Mouse (Mus musculus) megakaryocyte, embryonic 14.5 days (primary cell): Measurements from ENCODE around the gene Tnfsf10. TPM values are rescaled to one million over a fixed set of nuclear protein-coding genes. Genes with fewer than 3 reads are reported as not detected.
A peak's percentile ranks its signal among the peaks of the same experiment; 100 is the strongest.
"Not testable (repeated sequence)": the region's sequence is repeated elsewhere in the genome, so short reads cannot be mapped to it uniquely, and the experiment has no call there.

ENCODE experiments used
- H3K27me3 ChIP-seq: replicated peaks from 2 replicates; pipeline ENCODE3; 2012; ENCODE audit warnings: inconsistent platforms
- H3K36me3 ChIP-seq: replicated peaks from 2 replicates; pipeline ENCODE3; 2012; ENCODE audit warnings: low read length, inconsistent platforms, mixed read lengths
- H3K4me1 ChIP-seq: 2 replicates; pipeline ENCODE4 v1.6.1; 2012; ENCODE audit warnings: inconsistent platforms
- H3K4me3 ChIP-seq: replicated peaks from 2 replicates; pipeline ENCODE3; 2012; ENCODE audit warnings: moderate library complexity, mild to moderate bottlenecking, inconsistent platforms
- H3K9me3 ChIP-seq: 2 replicates; pipeline ENCODE4 v1.6.1; 2012; ENCODE audit warnings: inconsistent platforms
- FLI1 ChIP-seq: IDR thresholded peaks from 2 replicates; pipeline ENCODE4 v1.6.1; 2012; ENCODE audit warnings: low read length, inconsistent platforms, mixed read lengths
- GATA1 ChIP-seq: IDR thresholded peaks from 3 replicates; pipeline ENCODE4 v1.6.1; 2012; ENCODE audit warnings: mixed read lengths, low read length, inconsistent platforms, borderline replicate concordance
- polyA plus RNA-seq: library from polyadenylated mRNA; stranded (reverse); fragments of >175 nt; gene quantifications from 2 replicates; pipeline ENCODE4 v1.2.3, GENCODE M21; 2012; ENCODE audit warnings: low replicate concordance; ENCODE audit not compliant: insufficient read depth

Tnfsf10 gene
- polyA plus RNA-seq = 0.06 TPM in 1 of 2 replicates, not detected in the other

DNA sequence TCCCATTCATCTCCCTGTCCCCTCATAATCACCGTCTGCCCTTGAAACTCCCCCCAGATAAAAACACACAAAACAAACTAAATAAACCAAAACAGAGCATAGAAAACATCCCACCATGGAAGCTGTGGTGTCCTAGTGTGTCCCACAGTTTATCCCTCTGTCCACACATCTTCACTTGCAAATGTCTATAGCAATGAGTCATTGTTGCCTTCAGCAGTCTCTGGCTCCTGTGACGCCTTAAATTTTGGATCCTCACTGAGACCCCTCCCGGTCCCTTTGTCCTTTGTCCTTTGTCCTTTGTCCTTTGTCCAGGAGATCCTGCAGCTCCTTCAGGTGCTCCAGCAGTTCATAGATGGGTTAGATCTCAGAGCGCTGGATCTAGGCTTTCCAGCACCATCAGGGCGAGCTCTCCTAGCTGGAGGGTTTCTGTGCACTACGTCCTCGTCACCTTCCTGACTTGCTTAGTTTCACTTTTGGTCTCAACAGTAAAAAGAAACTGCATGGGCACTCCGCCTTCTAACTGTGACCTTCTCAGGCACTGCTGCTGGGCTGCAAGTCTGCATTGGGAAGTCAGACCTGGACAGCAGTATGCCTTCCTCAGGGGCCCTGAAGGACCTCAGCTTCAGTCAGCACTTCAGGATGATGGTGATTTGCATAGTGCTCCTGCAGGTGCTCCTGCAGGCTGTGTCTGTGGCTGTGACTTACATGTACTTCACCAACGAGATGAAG, at the start of gene Tnfsf10:
TSS of gene Tnfsf10 (plus strand) at position 470 of the 729 bp plus-strand sequence.
- Histone ChIP-seq H3K4me1 (peaks cover 35% of the 10 kb centered on the region), H3K27me3 (no peaks in the 10 kb centered on the region), H3K4me3 (peak within 1 kb of the TSS; percentile 91), H3K9me3 (no peaks in the 10 kb centered on the region), H3K36me3 (no peaks in the 10 kb centered on the region)
- no peak for TF ChIP-seq FLI1
- TF ChIP-seq GATA1 = no peak

DNA sequence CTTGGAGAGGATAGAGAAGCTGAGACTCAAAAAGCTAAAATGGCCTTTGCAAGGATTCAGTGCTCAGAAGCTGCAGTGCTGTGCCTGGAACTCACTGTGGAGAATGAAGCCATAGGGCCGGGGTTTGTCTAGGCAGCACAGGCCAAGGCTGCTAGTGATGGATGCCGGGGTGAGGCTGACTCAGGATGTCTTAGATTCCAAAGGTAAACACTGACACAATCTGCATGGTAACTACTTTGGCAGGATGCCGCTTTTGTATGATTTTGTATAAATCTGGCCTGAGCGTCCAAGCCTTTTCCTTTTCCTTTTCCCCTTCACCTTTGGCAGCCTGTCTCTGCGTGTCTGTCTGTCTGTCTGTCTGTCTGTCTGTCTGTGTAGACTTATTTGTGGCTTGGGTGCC, 49.5 kb upstream of the Tnfsf10 start:
- no peaks in the 10 kb centered on the region for H3K27me3 ChIP-seq
- no peaks in the 10 kb centered on the region for H3K36me3 ChIP-seq
- no peak overlapping the region for H3K4me3 ChIP-seq
- TF ChIP-seq FLI1 (no peak), GATA1 (no peak)
- H3K9me3 ChIP-seq = no peaks in the 10 kb centered on the region
- H3K4me1 ChIP-seq = no peaks in the 10 kb centered on the region

DNA sequence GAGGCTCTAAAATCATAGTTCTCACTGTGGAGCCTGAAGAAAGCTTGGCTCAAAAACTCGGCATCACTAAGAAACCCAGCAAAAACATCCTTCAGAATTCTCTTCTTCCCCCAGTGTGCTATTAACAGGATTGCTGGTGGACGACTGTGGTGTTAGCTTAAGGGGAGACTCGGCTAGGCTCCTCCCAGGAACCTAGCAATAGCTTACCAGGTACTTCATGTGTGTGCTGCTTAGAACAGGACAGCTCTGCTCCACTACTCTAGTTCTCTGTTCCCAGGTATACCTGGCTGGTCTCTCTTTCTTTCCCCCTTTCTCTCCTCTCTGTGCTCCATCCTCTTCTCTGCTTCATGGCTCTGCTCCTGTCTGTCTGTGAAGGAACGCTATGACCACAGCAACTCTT, 48.9 kb upstream of the Tnfsf10 start:
- Histone ChIP-seq H3K4me1 (no peaks in the 10 kb centered on the region), H3K27me3 (no peaks in the 10 kb centered on the region), H3K4me3 (no peak overlapping the region), H3K36me3 (no peaks in the 10 kb centered on the region), H3K9me3 (no peaks in the 10 kb centered on the region)
- TF ChIP-seq FLI1 (no peak), GATA1 (no peak)

DNA sequence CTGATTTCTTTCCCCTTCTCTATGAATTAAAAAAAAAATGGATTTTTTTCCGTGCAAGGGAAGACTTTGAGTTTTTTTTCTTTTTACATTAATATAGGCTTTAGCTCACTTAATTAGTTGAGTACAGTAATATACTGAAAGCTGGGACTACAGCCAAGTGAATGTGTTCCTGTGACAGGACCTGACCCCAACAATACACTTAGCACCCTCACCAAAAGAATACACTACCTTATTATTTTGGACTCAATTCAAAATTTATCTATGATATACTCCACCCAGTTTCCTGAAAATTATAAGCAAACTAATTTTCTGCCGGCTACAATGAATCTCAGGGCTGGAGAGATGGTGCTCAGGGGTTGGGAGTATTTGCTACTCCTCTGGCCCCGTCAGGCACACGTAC, 47.7 kb upstream of the Tnfsf10 start:
- Histone ChIP-seq H3K9me3 (no peaks in the 10 kb centered on the region), H3K27me3 (peaks cover 2% of the 10 kb centered on the region), H3K4me3 (no peak overlapping the region), H3K4me1 (no peaks in the 10 kb centered on the region), H3K36me3 (no peaks in the 10 kb centered on the region)
- TF ChIP-seq GATA1 (no peak), FLI1 (no peak)

DNA sequence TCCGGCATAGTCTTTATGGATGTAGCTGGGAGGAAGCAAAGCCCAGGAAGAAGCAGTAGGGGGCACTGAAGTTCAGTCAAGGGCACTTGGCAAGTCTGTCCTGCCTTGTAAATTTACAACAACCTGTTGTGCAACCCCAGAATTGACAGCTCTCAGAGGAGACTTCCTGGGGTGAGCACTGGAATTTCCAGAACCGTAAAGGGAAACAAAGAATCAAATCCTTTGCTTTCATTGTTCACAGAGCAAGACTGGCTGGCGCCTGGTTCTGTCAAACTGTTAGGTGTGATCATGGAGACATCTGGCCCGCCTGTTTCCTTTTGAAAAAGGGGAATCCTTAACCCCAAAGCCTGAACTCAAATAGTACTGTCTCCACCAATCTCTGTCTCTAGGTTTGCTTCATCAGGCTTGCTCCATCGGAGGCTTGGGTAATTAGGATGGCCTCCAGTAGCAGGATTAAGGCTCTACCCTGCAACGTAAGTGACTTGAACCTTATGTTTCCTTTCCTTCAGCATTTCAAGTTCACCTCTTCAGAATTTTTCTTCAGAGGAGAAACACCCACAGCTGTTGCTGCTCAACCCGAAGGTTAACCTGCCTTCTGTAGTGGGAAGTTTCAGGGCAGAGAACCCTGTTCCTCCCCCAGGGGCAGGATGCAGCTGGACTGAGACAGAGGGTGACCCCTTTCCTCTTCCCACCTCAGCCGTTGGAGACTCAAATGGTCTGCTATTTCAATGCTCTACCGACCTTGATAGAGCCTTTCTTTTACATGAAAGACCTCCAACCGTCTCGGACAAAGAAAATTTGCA, 46.5 kb upstream of the Tnfsf10 start:
- Histone ChIP-seq H3K4me3 (no peak overlapping the region), H3K4me1 (no peaks in the 10 kb centered on the region), H3K36me3 (no peaks in the 10 kb centered on the region), H3K9me3 (no peaks in the 10 kb centered on the region), H3K27me3 (peaks cover 2% of the 10 kb centered on the region)
- TF ChIP-seq FLI1 = no peak
- no peak for TF ChIP-seq GATA1

DNA sequence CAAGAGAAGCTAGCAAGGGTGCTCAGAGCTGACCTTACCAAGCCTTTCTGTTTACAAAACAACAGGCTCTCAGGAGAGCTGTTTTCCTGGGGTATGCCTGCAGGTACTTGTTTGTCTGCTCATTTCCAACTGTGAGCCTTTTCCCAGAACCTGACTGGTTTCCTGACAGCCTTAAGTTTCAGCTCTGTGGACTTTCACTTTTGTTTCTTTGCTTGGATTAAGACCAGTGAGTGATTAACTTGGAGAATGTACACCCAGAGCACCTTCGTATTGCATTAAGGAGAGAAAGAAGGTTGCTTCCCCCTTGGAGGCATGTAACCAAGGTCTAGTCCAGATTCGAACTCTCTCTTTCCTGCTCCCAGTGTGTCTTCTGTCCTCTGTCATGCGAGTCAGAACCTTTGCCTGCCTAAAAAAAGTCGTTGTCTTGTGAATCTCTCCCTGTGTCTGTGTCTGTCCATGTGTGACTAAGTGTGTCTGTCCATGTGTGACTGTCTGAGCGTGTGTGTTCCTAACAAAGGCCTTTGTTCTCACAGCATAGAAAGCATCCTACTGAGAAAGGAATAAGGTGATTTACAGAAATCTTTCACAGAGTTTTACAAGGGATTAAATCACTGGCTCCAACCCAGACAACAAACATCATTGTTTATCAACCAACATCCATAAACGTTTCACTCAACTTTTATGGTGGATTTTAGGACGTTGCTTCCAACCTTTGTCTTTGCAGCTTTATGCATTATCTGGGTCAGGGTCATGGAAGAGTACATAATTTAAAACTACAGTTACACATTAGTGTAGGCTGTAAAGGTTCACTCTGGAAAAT, 43.7 kb upstream of the Tnfsf10 start:
- Histone ChIP-seq H3K9me3 (no peaks in the 10 kb centered on the region), H3K4me1 (no peaks in the 10 kb centered on the region), H3K4me3 (peak overlapping the region; percentile 14), H3K36me3 (no peaks in the 10 kb centered on the region), H3K27me3 (peaks cover 2% of the 10 kb centered on the region)
- TF ChIP-seq FLI1 = no peak
- TF ChIP-seq GATA1 = no peak

DNA sequence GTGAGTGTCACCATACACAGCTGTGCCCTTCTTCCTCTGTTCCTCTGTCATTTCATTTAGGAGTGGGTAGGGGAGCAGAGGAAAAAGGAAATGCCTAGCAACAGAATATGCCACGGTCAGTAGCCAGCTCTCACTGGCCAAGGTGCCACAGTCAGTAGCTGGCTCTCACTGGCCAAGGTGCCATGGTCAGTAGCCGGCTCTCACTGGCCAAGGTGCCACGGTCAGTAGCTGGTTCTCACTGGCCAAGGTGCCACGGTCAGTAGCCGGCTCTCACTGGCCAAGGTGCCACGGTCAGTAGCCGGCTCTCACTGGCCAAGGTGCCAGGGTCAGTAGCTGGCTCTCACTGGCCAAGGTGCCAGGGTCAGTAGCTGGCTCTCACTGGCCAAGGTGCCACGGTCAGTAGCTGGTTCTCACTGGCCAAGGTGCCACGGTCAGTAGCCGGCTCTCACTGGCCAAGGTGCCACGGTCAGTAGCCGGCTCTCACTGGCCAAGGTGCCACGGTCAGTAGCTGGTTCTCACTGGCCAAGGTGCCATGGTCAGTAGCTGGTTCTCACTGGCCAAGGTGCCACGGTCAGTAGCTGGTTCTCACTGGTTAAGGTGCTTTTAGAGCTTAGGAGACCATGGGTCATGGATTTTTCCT, 37.4 kb upstream of the Tnfsf10 start:
- not testable (repeated sequence) for H3K36me3 ChIP-seq, H3K27me3 ChIP-seq, H3K4me3 ChIP-seq, H3K9me3 ChIP-seq, H3K4me1 ChIP-seq

DNA sequence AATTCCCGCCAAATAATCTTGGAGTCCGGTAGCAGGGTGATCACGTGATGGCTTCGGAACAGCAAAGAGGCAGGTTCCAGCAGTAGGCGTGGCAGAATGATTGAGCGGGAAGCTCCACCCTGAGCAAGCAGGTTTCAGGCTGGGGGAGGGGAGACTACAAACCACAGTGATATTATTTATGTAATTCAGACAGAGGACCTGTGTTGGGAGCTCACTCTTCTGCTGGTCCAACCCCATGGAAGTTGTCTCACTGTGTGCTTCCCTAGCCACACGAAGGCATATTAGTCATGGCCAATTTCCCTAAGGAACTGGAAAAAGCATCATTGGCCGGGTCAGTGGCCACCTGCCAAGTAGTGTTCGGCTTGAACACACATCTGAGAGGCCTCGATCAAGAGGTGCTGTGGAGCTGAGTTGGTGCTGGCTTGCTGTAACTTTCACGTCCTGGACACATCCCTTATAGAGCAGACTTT, 36.5 kb upstream of the Tnfsf10 start:
- 0 out of 2 replicates have a peak, but pooled peaks cover 4% of the 10 kb centered on the region for H3K4me1 ChIP-seq
- TF ChIP-seq FLI1 (no peak), GATA1 (no peak)
- H3K27me3 ChIP-seq = no peaks in the 10 kb centered on the region
- no peak overlapping the region for H3K4me3 ChIP-seq
- H3K36me3 ChIP-seq = no peaks in the 10 kb centered on the region
- H3K9me3 ChIP-seq = no peaks in the 10 kb centered on the region

DNA sequence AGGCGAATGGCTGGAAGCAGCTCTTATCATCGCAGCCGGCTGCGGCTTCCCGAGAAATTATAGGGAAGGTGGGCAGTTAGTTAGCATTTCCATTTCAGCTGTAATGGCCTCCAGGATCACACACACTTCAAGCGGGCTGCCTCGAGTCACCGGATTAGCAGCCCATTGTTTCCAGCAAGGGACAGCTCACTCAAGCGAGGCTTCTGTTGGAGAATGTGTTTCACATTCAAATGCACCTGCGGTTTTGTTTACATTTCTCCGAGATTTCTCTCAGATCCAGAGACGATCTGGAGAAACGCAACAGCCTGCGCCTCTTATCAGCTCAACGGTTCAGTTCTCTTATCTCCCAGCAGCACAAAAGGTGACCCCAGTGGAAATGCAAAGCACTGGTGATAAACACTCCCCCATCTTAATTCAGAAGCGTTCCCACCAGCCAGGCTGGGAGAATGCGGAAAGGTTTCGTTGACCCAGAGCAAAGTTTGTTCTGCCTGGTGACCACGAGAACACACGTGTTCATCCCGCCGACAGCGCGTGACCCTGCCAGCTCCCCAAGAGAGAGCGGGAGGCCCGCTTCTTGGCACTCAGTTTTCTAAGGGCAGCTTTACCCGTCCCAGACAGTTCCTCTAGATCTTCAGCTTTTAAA, 33.6 kb upstream of the Tnfsf10 start:
- no peaks in the 10 kb centered on the region for H3K36me3 ChIP-seq
- no peak overlapping the region for H3K4me3 ChIP-seq
- H3K9me3 ChIP-seq = no peaks in the 10 kb centered on the region
- TF ChIP-seq GATA1 (no peak), FLI1 (no peak)
- H3K27me3 ChIP-seq = no peaks in the 10 kb centered on the region
- H3K4me1 ChIP-seq = 0 out of 2 replicates have a peak, but pooled peaks cover 4% of the 10 kb centered on the region
